Mouse (Mus musculus) stomach, postnatal 0 days (tissue): ENCODE measurements around the gene Papss2.

ENCODE experiments used
- CTCF ChIP-seq: IDR thresholded peaks from 2 replicates; pipeline ENCODE4 v1.5.1; 2016; ENCODE audit warnings: antibody characterized with exemption, low read depth, mild to moderate bottlenecking, moderate library complexity
- EP300 ChIP-seq: optimal IDR thresholded peaks from 2 replicates; pipeline ENCODE3; 2016; ENCODE audit warnings: antibody characterized with exemption

- no peak for TF ChIP-seq CTCF
- no peak for TF ChIP-seq EP300
These were observed 45.1 kb upstream of the Papss2 start for GRCm38 (mm10) chr19:32550446-32550845.
